Mouse (Mus musculus): ENCODE data around the gene Bcar3. TPM values are rescaled to one million over a fixed set of nuclear protein-coding genes. Genes with fewer than 3 reads are reported as not detected.

Bcar3 gene
- total and polyA plus RNA-seq, 2 experiments from 2014 or later = 7.3 to 11.4 TPM

GRCm38 (mm10) chr3:122418564-122419274 is 124.8 kb downstream of the Bcar3 start:
- H3K4me1 ChIP-seq (ENCODE audit: insufficient read depth) = no peaks in the 10 kb centered on the region
- peaks cover 7% of the 10 kb centered on the region; the same call in 1 of the 2 replicates for H3K27me3 ChIP-seq (ENCODE audit: insufficient read depth, low read length)
- H3K27ac ChIP-seq (ENCODE audit: low read depth, low read length) = no peak overlapping the region
- WGBS = 40% methylated on average over 16 of the region's 16 CpGs
- ATAC-seq (no peak), DNase-seq (peak; percentile 22)
- H3K4me2 ChIP-seq (ENCODE audit: low read depth) = peak overlapping the region; percentile 99
- no peaks in the 10 kb centered on the region for H3K36me3 ChIP-seq (ENCODE audit: insufficient read depth)
- no peak for TF ChIP-seq CTCF (IDR thresholded peaks at IDR 0.05; ENCODE audit: low read depth)
- H3K9ac ChIP-seq = no peak overlapping the region
- peak overlapping the region; percentile 56 for H3K4me3 ChIP-seq (ENCODE audit: low read depth, low read length)
- no peaks in the 10 kb centered on the region for H3K9me3 ChIP-seq (ENCODE audit: low read length)

- H3K9me3 ChIP-seq (ENCODE audit: low read length) = no peaks in the 10 kb centered on the region
- DNase-seq = peak; percentile 60
- 1% methylated on average over 63 of the region's 63 CpGs for WGBS
- peak overlapping the region; percentile 59; the same call in 1 of the 2 replicates for H3K27ac ChIP-seq (ENCODE audit: low read depth, low read length)
- H3K9ac ChIP-seq = peak overlapping the region; percentile 26
- H3K36me3 ChIP-seq (ENCODE audit: insufficient read depth) = no peaks in the 10 kb centered on the region
- ATAC-seq = peak; percentile 84
- peak; percentile 13; the same call in 1 of the 2 replicates for TF ChIP-seq CTCF (IDR thresholded peaks at IDR 0.05; ENCODE audit: low read depth)
- no peaks in the 10 kb centered on the region for H3K4me1 ChIP-seq (ENCODE audit: insufficient read depth)
- peak overlapping the region; percentile 99 for H3K4me2 ChIP-seq (ENCODE audit: low read depth)
- H3K4me3 ChIP-seq (ENCODE audit: low read depth, low read length) = peak overlapping the region; percentile 56
- H3K27me3 ChIP-seq (ENCODE audit: insufficient read depth, low read length) = peaks cover 7% of the 10 kb centered on the region; the same call in 1 of the 2 replicates
These were observed 125.9 kb downstream of the Bcar3 start for GRCm38 (mm10) chr3:122419610-122420409.

DNA sequence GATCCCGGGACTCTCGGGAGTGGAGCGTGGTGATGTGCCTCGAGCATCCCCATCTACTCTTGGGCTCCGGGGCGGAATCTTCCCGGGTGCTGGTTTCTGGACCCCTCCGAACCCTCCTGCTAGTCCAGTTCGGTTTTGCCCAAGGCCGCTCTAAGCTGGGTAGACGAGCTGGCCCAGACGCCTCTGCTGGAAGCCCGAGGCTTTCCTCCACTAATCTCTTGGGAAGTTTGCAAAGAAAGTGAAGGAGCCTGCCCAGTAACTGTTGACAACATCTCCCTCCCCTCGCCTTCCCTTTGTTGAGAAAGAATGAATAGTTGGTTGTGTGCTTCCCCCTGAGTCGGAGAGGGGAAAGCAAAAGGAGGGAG is 126.5 kb downstream of the Bcar3 start:
- Histone ChIP-seq H3K4me2 (ENCODE audit: low read depth) (peak overlapping the region; percentile 99), H3K9me3 (ENCODE audit: low read length) (no peaks in the 10 kb centered on the region), H3K36me3 (ENCODE audit: insufficient read depth) (no peaks in the 10 kb centered on the region), H3K27ac (ENCODE audit: low read depth, low read length) (peak overlapping the region; percentile 59; the same call in 1 of the 2 replicates), H3K4me1 (ENCODE audit: insufficient read depth) (no peaks in the 10 kb centered on the region), H3K27me3 (ENCODE audit: insufficient read depth, low read length) (peaks cover 7% of the 10 kb centered on the region; the same call in 1 of the 2 replicates), H3K4me3 (ENCODE audit: low read depth, low read length) (peak overlapping the region; percentile 56), H3K9ac (peak overlapping the region; percentile 26)
- peak; percentile 82 for ATAC-seq
- TF ChIP-seq CTCF (IDR thresholded peaks at IDR 0.05; ENCODE audit: low read depth) = no peak
- DNase-seq = peak; percentile 46
- WGBS = under 1% methylated on average over 15 of the region's 15 CpGs

DNA sequence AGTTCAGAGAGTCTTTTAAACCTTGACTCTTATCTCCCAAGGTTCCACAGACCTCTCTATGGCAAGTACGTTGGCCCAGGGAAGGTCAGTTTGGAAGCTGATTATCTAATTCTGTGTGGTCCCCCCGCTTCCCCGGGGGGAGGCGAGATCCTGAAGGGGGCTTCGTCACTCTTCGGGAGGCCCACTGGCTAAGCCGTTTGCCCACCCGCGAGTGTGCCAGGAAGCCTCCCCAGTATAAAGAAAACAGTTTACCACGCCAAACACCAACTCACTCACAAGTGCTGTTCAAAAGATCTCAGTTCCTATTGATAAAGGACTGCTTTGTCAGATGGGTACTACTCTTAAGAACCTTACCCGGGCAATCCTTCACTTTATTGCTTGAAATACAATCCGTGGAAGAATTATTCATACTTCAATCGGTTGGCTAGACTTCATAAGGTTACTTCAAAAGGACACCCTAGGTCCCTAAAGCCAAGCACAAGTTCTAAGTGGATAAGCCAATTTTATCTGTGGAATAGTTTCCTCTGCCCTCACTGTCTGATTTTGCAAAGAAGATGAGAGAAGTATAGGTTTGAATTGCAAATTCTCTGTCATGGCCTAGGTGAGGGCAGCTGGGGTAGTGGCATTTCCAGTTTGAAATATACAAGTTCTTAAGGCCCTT is 127.2 kb downstream of the Bcar3 start:
- H3K36me3 ChIP-seq (ENCODE audit: insufficient read depth) = no peaks in the 10 kb centered on the region
- H3K9me3 ChIP-seq (ENCODE audit: low read length) = no peaks in the 10 kb centered on the region
- no peak overlapping the region for H3K9ac ChIP-seq
- no peak overlapping the region for H3K4me3 ChIP-seq (ENCODE audit: low read depth, low read length)
- WGBS = 7% methylated on average over 13 of the region's 13 CpGs
- ATAC-seq (no peak), DNase-seq (peak; percentile 17)
- H3K4me2 ChIP-seq (ENCODE audit: low read depth) = peak overlapping the region; percentile 99
- TF ChIP-seq CTCF (IDR thresholded peaks at IDR 0.05; ENCODE audit: low read depth) = no peak
- H3K4me1 ChIP-seq (ENCODE audit: insufficient read depth) = no peaks in the 10 kb centered on the region
- H3K27ac ChIP-seq (ENCODE audit: low read depth, low read length) = no peak overlapping the region
- H3K27me3 ChIP-seq (ENCODE audit: insufficient read depth, low read length) = peaks cover 7% of the 10 kb centered on the region; the same call in 1 of the 2 replicates

GRCm38 (mm10) chr3:122421802-122422201 is 127.9 kb downstream of the Bcar3 start:
- H3K27ac ChIP-seq (ENCODE audit: low read depth, low read length) = no peak overlapping the region
- no peak for DNase-seq
- H3K36me3 ChIP-seq (ENCODE audit: insufficient read depth) = no peaks in the 10 kb centered on the region
- H3K4me2 ChIP-seq (ENCODE audit: low read depth) = no peak overlapping the region
- H3K9ac ChIP-seq = no peak overlapping the region
- 62% methylated on average over 7 of the region's 7 CpGs for WGBS
- H3K4me3 ChIP-seq (ENCODE audit: low read depth, low read length) = no peak overlapping the region
- no peaks in the 10 kb centered on the region for H3K4me1 ChIP-seq (ENCODE audit: insufficient read depth)
- H3K9me3 ChIP-seq (ENCODE audit: low read length) = no peaks in the 10 kb centered on the region
- no peak for TF ChIP-seq CTCF (IDR thresholded peaks at IDR 0.05; ENCODE audit: low read depth)
- no peak for ATAC-seq
- peaks cover 7% of the 10 kb centered on the region; the same call in 1 of the 2 replicates for H3K27me3 ChIP-seq (ENCODE audit: insufficient read depth, low read length)

GRCm38 (mm10) chr3:122422276-122422675 is 128.3 kb downstream of the Bcar3 start:
- no peaks in the 10 kb centered on the region for H3K4me1 ChIP-seq (ENCODE audit: insufficient read depth)
- DNase-seq (no peak), ATAC-seq (no peak)
- H3K4me2 ChIP-seq (ENCODE audit: low read depth) = no peak overlapping the region
- no peak overlapping the region for H3K27ac ChIP-seq (ENCODE audit: low read depth, low read length)
- WGBS = 81% methylated on average over 7 of the region's 7 CpGs
- H3K9me3 ChIP-seq (ENCODE audit: low read length) = no peaks in the 10 kb centered on the region
- H3K9ac ChIP-seq = no peak overlapping the region
- peaks cover 7% of the 10 kb centered on the region; the same call in 1 of the 2 replicates for H3K27me3 ChIP-seq (ENCODE audit: insufficient read depth, low read length)
- no peak overlapping the region for H3K4me3 ChIP-seq (ENCODE audit: low read depth, low read length)
- no peak for TF ChIP-seq CTCF (IDR thresholded peaks at IDR 0.05; ENCODE audit: low read depth)
- H3K36me3 ChIP-seq (ENCODE audit: insufficient read depth) = no peaks in the 10 kb centered on the region
